Mouse (Mus musculus) kidney, postnatal 0 days (tissue): ENCODE measurements around the gene Arl13b. TPM values are rescaled to one million over a fixed set of nuclear protein-coding genes. Genes with fewer than 3 reads are reported as not detected.
A peak's percentile ranks its signal among the peaks of the same experiment; 100 is the strongest.

Experiments used
- ATAC-seq: fragments of 200-750 bp; cut with Nextera tagmentation; replicated peaks from 2 replicates; pipeline ENCODE4 v1.8.0; 2017; ENCODE audit warnings: low read depth, moderate number of reproducible peaks, moderate TSS enrichment, moderate library complexity; ENCODE audit not compliant: low FRiP score
- DNase-seq: peaks from one replicate; pipeline ENCODE4 v3.0.0-alpha.2; 2016; ENCODE audit warnings: low spot score
- H3K27ac ChIP-seq: fragments of 300-500 bp; sonication (generic); 2 replicates; pipeline ENCODE4 v1.5.1; 2014; ENCODE audit warnings: mild to moderate bottlenecking
- H3K27me3 ChIP-seq: fragments of 300-500 bp; sonication (generic); 2 replicates; pipeline ENCODE4 v1.6.1; 2014; ENCODE audit warnings: low read length, mixed read lengths; ENCODE audit not compliant: insufficient read depth
- H3K36me3 ChIP-seq: fragments of 300-500 bp; sonication (generic); 2 replicates; pipeline ENCODE4 v1.6.1; 2014; ENCODE audit warnings: low read length, mixed read lengths; ENCODE audit not compliant: insufficient read depth
- H3K4me1 ChIP-seq: fragments of 300-500 bp; sonication (generic); replicated peaks from 2 replicates; pipeline ENCODE4 v1.6.1; 2014; ENCODE audit warnings: antibody characterized with exemption, low read length, mixed read lengths; ENCODE audit not compliant: insufficient read depth
- H3K4me2 ChIP-seq: fragments of 300-500 bp; sonication (generic); 2 replicates; pipeline ENCODE4 v1.6.1; 2014; ENCODE audit warnings: mild to moderate bottlenecking, low read length, moderate library complexity, mixed read lengths
- H3K4me3 ChIP-seq: fragments of 300-500 bp; sonication (generic); replicated peaks from 2 replicates; pipeline ENCODE4 v1.5.1; 2014; ENCODE audit warnings: low read depth, low read length
- H3K9ac ChIP-seq: fragments of 300-500 bp; sonication (generic); 2 replicates; pipeline ENCODE4 v1.6.1; 2014; ENCODE audit warnings: low read depth, low read length
- H3K9me3 ChIP-seq: fragments of 300-500 bp; sonication (generic); replicated peaks from 2 replicates; pipeline ENCODE4 v1.6.1; 2016; ENCODE audit warnings: low read length, inconsistent platforms, mixed read lengths
- CTCF ChIP-seq: IDR thresholded peaks from 2 replicates; pipeline ENCODE4 v1.5.1; 2016; ENCODE audit warnings: antibody characterized with exemption, low read depth, mild to moderate bottlenecking, moderate library complexity
- WGBS: fragments of 180-500 bp; shearing (Covaris S2); extraction: QIAGEN DNeasy Blood & Tissue Kit; methylation state at CpG from one replicate; pipeline ENCODE4 v1.1.7; 2014; 5-methylcytosine and 5-hydroxymethylcytosine counted together
- microRNA-seq: library from miRNA; unstranded; fragments of <30 nt; microRNA quantifications from one replicate; pipeline ENCODE4, GENCODE M21; 2016
- polyA plus RNA-seq: library from polyadenylated mRNA; unstranded; fragments of >200 nt; fragmentation: Nextera tagmentation; extraction: Ambion mirVana; gene quantifications from 2 replicates; pipeline ENCODE4 v1.2.1, GENCODE M21; 2015

The Arl13b gene
- polyA plus RNA-seq, 1 experiment from 2014 or later: 21.3 TPM

GRCm38 (mm10) chr16:62745875-62746274, 101.0 kb downstream of the Arl13b start:
- 73% methylated on average over 2 of the region's 2 CpGs for WGBS
- Histone ChIP-seq H3K9ac (no peak overlapping the region), H3K4me2 (no peak overlapping the region), H3K27ac (no peak overlapping the region), H3K9me3 (no peaks in the 10 kb centered on the region), H3K27me3 (no peaks in the 10 kb centered on the region), H3K4me1 (no peaks in the 10 kb centered on the region), H3K4me3 (no peak overlapping the region), H3K36me3 (no peaks in the 10 kb centered on the region)
- peak; percentile 49; the same call in 1 of the 2 replicates for TF ChIP-seq CTCF
- DNase-seq (peak; percentile 24), ATAC-seq (no peak)

Small RNA genes within 50 kb of the gene (microRNA-seq; reads per million reads assigned to microRNA genes)
- not detected for gene Gm25986

Other genes with a start within 250 kb of the Arl13b start
- gene Nsun3, start 60.2 kb downstream of the Arl13b start, polyA plus RNA-seq: 8.2 and 9.2 TPM in 2 replicates
- gene Stx19, start 32.4 kb downstream of the Arl13b start, polyA plus RNA-seq: 0.16 and 0.23 TPM in 2 replicates
- gene Pros1, start 7.3 kb upstream of the Arl13b start, polyA plus RNA-seq: 41.4 and 41.5 TPM in 2 replicates